Mouse (Mus musculus): ENCODE data around the gene Tmem87b. TPM values are rescaled to one million over a fixed set of nuclear protein-coding genes. Genes with fewer than 3 reads are reported as not detected.

Tmem87b gene
- total RNA-seq, 1 experiment from 2014 or later: 55.4 TPM

DNA sequence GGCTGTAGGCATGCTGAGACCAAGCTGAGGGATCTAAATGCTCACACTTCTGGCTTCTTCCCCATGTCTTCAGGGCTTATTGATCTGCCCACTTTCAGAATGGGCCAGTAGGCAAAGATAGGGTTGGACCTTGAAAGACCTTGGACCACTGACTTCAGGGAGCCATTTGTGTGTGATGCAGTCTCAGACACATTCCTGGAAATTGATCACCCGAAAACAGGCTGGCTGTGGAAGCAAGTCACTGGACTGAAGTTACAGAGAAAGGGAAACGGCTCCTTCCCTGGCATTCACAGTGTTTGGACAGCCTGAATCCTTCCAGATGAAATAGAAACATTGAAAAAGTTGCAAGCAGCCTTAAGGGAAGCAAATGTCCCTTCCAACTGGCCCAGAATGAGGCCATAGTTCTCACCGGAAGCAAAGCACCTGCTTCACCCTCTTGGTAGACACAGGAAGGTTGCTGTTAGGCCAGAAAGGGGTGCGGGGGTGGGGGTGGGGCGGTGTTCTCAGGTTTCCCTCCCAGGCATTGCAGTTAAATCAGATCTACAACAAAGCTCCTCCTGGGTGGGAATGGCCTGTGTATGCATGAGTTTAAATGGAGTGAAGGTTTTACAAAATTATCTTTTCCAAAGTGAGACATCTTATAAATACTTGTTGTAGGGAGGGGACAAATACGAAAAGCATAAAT, 70.1 kb downstream of the Tmem87b start:
- no peak for DNase-seq

DNA sequence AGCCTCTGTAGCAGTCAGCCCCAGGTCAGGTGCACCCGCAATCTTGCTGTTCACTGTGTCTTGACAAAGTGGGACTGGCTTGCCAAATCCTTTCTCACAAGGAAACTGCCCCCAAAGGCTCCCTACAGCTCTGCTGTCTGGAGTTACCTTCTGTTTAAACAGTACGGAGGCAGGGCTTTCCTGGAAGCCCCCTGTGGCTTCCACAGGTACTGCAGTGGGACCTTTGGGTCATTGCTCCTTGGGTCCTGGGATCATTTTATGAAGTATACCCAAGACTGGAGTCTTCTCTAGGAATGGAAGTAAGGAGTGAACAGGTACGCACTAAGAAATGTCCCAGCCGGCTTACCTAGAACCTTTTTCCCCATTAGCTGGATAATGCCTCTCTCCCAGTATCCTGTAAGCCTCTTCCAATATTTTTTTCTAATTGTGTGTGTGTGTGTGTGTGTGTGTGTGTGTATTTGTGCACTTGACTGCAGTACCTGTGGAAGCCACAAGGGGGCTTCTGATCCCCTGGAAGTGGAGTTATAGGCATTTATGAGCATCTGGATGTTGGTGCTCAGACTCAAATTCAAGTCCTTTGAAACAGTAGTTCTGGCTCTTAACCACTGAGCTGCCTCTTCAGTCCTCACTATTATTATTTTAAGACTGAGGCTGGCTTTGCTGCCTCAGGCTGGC, 72.9 kb downstream of the Tmem87b start:
- DNase-seq: no peak

DNA sequence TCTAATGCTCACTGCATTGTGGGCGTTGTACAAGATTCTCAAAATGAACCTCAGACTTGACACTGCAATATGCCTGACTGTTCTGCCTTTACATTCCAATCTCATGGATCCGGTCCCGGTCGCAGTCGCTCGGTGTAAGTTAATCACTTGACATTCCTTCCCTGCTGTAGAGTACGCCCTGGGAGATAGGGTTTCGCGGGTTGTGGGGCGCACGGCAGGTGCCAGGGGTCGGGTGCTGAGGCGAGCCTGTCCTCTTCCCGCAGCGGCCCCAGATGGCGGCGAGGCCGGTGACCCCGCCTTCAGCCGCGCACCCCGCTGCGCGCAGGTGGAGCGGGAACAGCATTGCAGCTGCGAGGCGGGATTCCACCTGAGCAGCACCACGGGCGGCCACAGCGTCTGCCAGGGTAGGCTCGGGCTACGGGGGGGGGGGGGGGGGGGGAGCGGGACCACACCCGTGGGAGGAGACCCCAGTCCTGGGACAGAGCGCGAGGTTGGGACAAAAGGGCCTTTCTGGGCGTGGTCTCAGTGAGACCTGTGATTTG, 74.3 kb downstream of the Tmem87b start:
- no peak for DNase-seq

DNA sequence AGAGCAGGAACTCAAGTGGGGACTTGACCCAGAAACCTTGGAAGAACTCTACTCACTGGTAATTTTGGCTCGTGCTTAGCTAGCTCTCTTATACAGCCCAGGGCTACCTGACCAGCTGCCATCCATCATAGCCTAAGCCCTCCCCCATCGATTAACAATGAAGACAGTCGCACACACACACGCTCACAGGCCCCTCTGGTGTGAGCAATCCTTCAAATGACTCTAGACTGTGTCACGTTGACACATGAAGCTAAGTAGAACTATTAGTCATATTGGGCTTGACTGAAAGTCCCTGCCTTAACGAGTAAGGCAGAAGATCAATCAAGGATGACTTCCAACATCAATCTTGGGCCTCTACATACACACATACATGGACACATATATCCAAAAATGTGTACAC, 84.9 kb downstream of the Tmem87b start:
- DNase-seq: no peak

DNA sequence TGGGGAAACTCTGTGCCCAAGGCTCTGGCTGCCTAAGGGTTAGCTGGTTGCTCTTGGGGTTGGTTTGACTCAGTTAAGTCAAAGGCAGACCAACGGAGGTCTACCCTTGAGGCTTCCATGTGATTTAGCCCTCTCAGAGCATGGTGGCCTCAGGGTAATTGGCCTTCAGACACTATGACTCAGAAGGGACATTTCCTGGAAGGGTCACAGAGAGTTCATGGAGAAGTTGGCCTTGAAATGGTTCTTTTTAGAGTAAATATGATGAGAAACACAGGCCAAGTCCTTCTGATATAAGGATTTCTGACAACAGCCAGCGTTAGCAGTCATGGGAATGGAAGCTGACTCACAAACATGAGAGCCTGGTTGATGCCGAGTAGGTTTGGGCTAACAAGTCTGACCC, 85.7 kb downstream of the Tmem87b start:
- DNase-seq: no peak

Other genes starting within 250 kb of the Tmem87b start
- gene Spdye4c, start 226.9 kb upstream of the Tmem87b start, total RNA-seq (2021): not detected in 2 replicates
- gene Anapc1, start 130.7 kb upstream of the Tmem87b start, total RNA-seq (2021): 82.1 and 86.1 TPM in 2 replicates
- gene Mertk, start 119.2 kb upstream of the Tmem87b start, total RNA-seq (2021): 6.6 and 9.9 TPM in 2 replicates
- gene Fbln7, start 44.9 kb downstream of the Tmem87b start, total RNA-seq (2021): 2.2 and 3.6 TPM in 2 replicates
- gene Zc3h8, start 126.0 kb downstream of the Tmem87b start, total RNA-seq (2021): 4.9 and 7.0 TPM in 2 replicates
- 6.5 and 9.9 TPM in 2 replicates for gene Zc3h6, start 149.3 kb downstream of the Tmem87b start, total RNA-seq (2021)
- gene Gm10762, start 149.6 kb downstream of the Tmem87b start, total RNA-seq (2021): 4.8 and 5.9 TPM in 2 replicates
- 0.15 TPM in 1 of 2 replicates, not detected in the other for gene Vinac1, start 230.1 kb downstream of the Tmem87b start, total RNA-seq (2021)
- gene Ttl, start 247.8 kb downstream of the Tmem87b start, total RNA-seq (2021): 8.9 and 12.4 TPM in 2 replicates

Measured in adrenal gland, postnatal 25 days (tissue).